Mouse (Mus musculus) cerebellum, adult (tissue): ENCODE measurements at regions not wholly inside any gene's neighbourhood (a gene's known extent, or its start where the extent isn't known, plus 50 kb on each side); places are given as distances from the start of the nearest gene placed in this dataset.

Source experiments
- ATAC-seq: cut with Nextera tagmentation; 2 replicates; pipeline ENCODE4 v1.9.2; 2017; ENCODE audit warnings: mild to moderate bottlenecking, moderate library complexity, mixed read lengths; ENCODE audit not compliant: insufficient number of reproducible peaks, low FRiP score, low TSS enrichment

- ATAC-seq, result no peak
These were observed 119.7 kb upstream of the Plekha5 start for GRCm38 (mm10) chr6:140304105-140304504.

- ATAC-seq, result no peak
These were observed 123.2 kb upstream of the Plekha5 start for GRCm38 (mm10) chr6:140300470-140301145.

GRCm38 (mm10) chr6:140299653-140300052, 124.2 kb upstream of the Plekha5 start:
- ATAC-seq, result no peak

GRCm38 (mm10) chr6:140297969-140298554, 125.8 kb upstream of the Plekha5 start:
- no peak for ATAC-seq

- no peak for ATAC-seq
These were observed 126.3 kb upstream of the Plekha5 start for GRCm38 (mm10) chr6:140297561-140297960.

GRCm38 (mm10) chr6:140290109-140290508, 133.7 kb upstream of the Plekha5 start:
- ATAC-seq, result no peak

- no peak for ATAC-seq
These were observed 135.1 kb upstream of the Plekha5 start for GRCm38 (mm10) chr6:140288799-140289198.

- no peak for ATAC-seq
These were observed 141.6 kb upstream of the Plekha5 start for GRCm38 (mm10) chr6:140282285-140282577.

- no peak for ATAC-seq
These were observed 142.2 kb upstream of the Plekha5 start for GRCm38 (mm10) chr6:140281488-140282284.

GRCm38 (mm10) chr6:140280817-140281475, 142.9 kb upstream of the Plekha5 start:
- ATAC-seq, result no peak

- no peak for ATAC-seq
These were observed 144.0 kb upstream of the Plekha5 start for GRCm38 (mm10) chr6:140279736-140280370.

GRCm38 (mm10) chr6:140278750-140279149, 145.1 kb upstream of the Plekha5 start:
- no peak for ATAC-seq

GRCm38 (mm10) chr6:140270592-140270991, 153.3 kb upstream of the Plekha5 start:
- no peak for ATAC-seq

- no peak for ATAC-seq
These were observed 155.4 kb upstream of the Plekha5 start for GRCm38 (mm10) chr6:140268315-140269070.

- no peak for ATAC-seq
These were observed 159.9 kb upstream of the Plekha5 start for GRCm38 (mm10) chr6:140263920-140264319.

- ATAC-seq, result no peak
These were observed 162.0 kb upstream of the Plekha5 start for GRCm38 (mm10) chr6:140261813-140262212.

GRCm38 (mm10) chr6:140258761-140259160, 165.1 kb upstream of the Plekha5 start:
- ATAC-seq, result no peak

- no peak for ATAC-seq
These were observed 165.8 kb upstream of the Plekha5 start for GRCm38 (mm10) chr6:140258101-140258500.

- ATAC-seq, result no peak
These were observed 172.3 kb upstream of the Plekha5 start for GRCm38 (mm10) chr6:140251527-140251926.
